Mouse (Mus musculus) kidney, adult 2 months (tissue): ENCODE results near the gene B430305J03Rik. TPM values are rescaled to one million over a fixed set of nuclear protein-coding genes. Genes with fewer than 3 reads are reported as not detected.

Experiments used
- DNase-seq: peaks from one replicate; pipeline ENCODE4 v3.0.0; 2021
- H3K27ac ChIP-seq: fragments of 200-500 bp; 2 replicates; pipeline ENCODE4 v1.5.1; 2012; ENCODE audit warnings: low read depth, low read length, control low read depth, inconsistent platforms; ENCODE audit not compliant: insufficient read depth
- H3K27me3 ChIP-seq: fragments of 200-500 bp; replicated peaks from 2 replicates; pipeline ENCODE4 v1.6.1; 2012; ENCODE audit warnings: mild to moderate bottlenecking, moderate library complexity, low read length, inconsistent platforms; ENCODE audit not compliant: control insufficient read depth, insufficient read depth
- H3K36me3 ChIP-seq: fragments of 200-500 bp; 2 replicates; pipeline ENCODE4 v1.6.1; 2012; ENCODE audit warnings: mild to moderate bottlenecking, moderate library complexity, low read length, inconsistent platforms; ENCODE audit not compliant: control insufficient read depth, insufficient read depth
- H3K4me1 ChIP-seq: fragments of 200-500 bp; 2 replicates; pipeline ENCODE4 v1.6.1; 2011; ENCODE audit warnings: low read length; ENCODE audit not compliant: control insufficient read depth, insufficient read depth
- H3K4me3 ChIP-seq: fragments of 200-500 bp; 2 replicates; pipeline ENCODE4 v1.5.1; 2011; ENCODE audit warnings: mild to moderate bottlenecking, low read depth, low read length, control low read depth; ENCODE audit not compliant: insufficient read depth
- CTCF ChIP-seq: fragments of 200-500 bp; conservative IDR thresholded peaks from 2 replicates; pipeline ENCODE4 v1.5.1; 2011; ENCODE audit warnings: low read depth, mild to moderate bottlenecking, control low read depth, low read length, moderate library complexity, mixed read lengths; ENCODE audit not compliant: insufficient read depth, insufficient read length
- POLR2A ChIP-seq: fragments of 200-500 bp; IDR thresholded peaks from one replicate; pipeline ENCODE4 v1.6.1; 2011; ENCODE audit warnings: low read depth, low read length, control low read depth
- WGBS: fragments of 180-500 bp; shearing (Covaris S2); methylation state at CpG from one replicate; pipeline ENCODE4 v1.1.7; 2018; 5-methylcytosine and 5-hydroxymethylcytosine counted together
- polyA plus RNA-seq: library from polyadenylated mRNA; depleted of rRNA; stranded (reverse); fragments of >200 nt; gene quantifications from 2 replicates; pipeline ENCODE4 v1.2.3, GENCODE M21; 2012

The B430305J03Rik gene
- polyA plus RNA-seq, 1 experiment = 0.09 TPM

DNA sequence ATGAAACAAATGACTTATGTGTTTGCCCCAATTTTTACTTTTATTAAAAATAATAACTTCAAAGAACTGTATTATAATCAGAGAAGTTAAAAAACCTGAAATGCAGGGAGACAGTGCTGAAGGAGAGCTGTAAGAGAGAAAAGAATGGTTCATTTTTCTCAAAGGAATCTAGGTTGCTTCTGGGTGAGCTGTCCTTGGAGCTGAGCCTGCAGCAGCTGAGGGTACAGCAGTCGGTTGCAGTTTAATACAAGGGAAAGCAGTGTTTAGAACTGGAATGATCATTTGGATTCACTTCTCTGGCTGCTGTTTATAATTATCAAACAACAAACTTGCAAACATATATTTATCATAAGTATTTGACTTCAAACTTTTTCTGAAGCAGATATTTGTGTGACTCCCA is 16.3 kb downstream of the B430305J03Rik start:
- no peak overlapping the region for H3K4me3 ChIP-seq
- no peaks in the 10 kb centered on the region for H3K27me3 ChIP-seq
- no peaks in the 10 kb centered on the region for H3K36me3 ChIP-seq
- no peak overlapping the region for H3K27ac ChIP-seq
- no peaks in the 10 kb centered on the region for H3K4me1 ChIP-seq
- WGBS = 73% methylated on average over 1 of the region's 1 CpGs
- TF ChIP-seq CTCF (no peak), POLR2A (no peak)
- DNase-seq = no peak

GRCm38 (mm10) chr3:61348036-61348614 is 17.6 kb downstream of the B430305J03Rik start:
- TF ChIP-seq POLR2A (no peak), CTCF (no peak)
- no peaks in the 10 kb centered on the region for H3K36me3 ChIP-seq
- no peaks in the 10 kb centered on the region for H3K27me3 ChIP-seq
- no peak for DNase-seq
- H3K4me1 ChIP-seq = no peaks in the 10 kb centered on the region
- WGBS = 75% methylated on average over 4 of the region's 4 CpGs
- H3K27ac ChIP-seq = no peak overlapping the region
- no peak overlapping the region for H3K4me3 ChIP-seq

- 43% methylated on average over 1 of the region's 1 CpGs for WGBS
- no peak for DNase-seq
- no peak for TF ChIP-seq POLR2A
- TF ChIP-seq CTCF = no peak
- Histone ChIP-seq H3K4me1 (no peaks in the 10 kb centered on the region), H3K4me3 (no peak overlapping the region), H3K36me3 (no peaks in the 10 kb centered on the region), H3K27me3 (no peaks in the 10 kb centered on the region), H3K27ac (no peak overlapping the region)
Observed at GRCm38 (mm10) chr3:61345636-61346035, 20.1 kb downstream of the B430305J03Rik start.

DNA sequence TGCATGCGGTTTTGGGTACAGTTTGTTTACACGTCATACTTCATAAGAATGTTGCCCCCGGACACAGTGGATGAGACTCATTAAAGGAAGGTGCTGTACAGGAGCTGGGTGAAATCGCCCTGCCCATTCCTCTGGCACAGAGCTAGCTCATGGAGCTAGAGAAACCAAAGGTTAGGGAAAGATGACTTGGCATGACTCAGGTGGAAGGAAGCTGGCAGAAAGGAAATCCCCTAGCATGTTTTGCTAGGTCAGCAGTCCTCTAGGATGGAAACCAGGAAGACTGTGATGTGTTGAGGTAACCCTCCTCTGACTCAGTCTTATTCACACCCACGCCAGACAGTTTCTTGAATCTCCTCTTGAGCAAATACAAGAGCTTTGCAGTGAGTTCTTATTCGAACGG is 21.7 kb downstream of the B430305J03Rik start:
- TF ChIP-seq CTCF (no peak), POLR2A (no peak)

GRCm38 (mm10) chr3:61340321-61340720 is 25.4 kb downstream of the B430305J03Rik start:
- Histone ChIP-seq H3K36me3 (no peaks in the 10 kb centered on the region), H3K27me3 (no peaks in the 10 kb centered on the region), H3K27ac (no peak overlapping the region), H3K4me1 (no peaks in the 10 kb centered on the region), H3K4me3 (no peak overlapping the region)
- DNase-seq = peak; percentile 79
- 54% methylated on average over 5 of the region's 5 CpGs for WGBS
- no peak for TF ChIP-seq CTCF
- TF ChIP-seq POLR2A = no peak

More for the DNA sequence above, 21.7 kb downstream of the B430305J03Rik start:
- no peaks in the 10 kb centered on the region for H3K4me1 ChIP-seq
- WGBS = 67% methylated on average over 7 of the region's 7 CpGs
- no peaks in the 10 kb centered on the region for H3K36me3 ChIP-seq
- no peak overlapping the region for H3K4me3 ChIP-seq
- peak; percentile 11 for DNase-seq
- no peaks in the 10 kb centered on the region for H3K27me3 ChIP-seq
- H3K27ac ChIP-seq = no peak overlapping the region

DNA sequence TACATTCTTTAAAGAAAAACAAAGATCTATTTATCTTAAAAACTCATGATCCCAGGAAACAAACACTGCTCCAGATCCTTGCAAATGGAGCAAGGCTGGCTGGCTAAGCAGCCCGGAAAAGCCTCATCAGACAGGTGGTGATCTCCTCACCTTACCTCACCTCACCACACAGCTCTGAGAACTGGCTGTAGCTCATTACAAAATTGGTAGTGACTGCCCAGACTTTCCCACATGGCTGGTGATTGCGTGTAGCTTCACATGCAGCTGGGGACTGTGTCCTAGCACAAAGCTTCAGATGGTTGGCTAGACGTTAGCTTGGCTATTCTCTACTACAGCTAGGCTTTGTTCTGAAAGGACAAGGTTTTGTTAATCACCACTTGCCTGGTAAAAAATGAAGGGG is 28.5 kb downstream of the B430305J03Rik start:
- 74% methylated on average over 3 of the region's 3 CpGs for WGBS
- Histone ChIP-seq H3K36me3 (no peaks in the 10 kb centered on the region), H3K27ac (no peak overlapping the region), H3K4me1 (no peaks in the 10 kb centered on the region), H3K4me3 (no peak overlapping the region), H3K27me3 (no peaks in the 10 kb centered on the region)
- DNase-seq = no peak
- TF ChIP-seq POLR2A (no peak), CTCF (no peak)

GRCm38 (mm10) chr3:61336205-61336604 is 29.5 kb downstream of the B430305J03Rik start:
- Histone ChIP-seq H3K27ac (no peak overlapping the region), H3K4me3 (no peak overlapping the region), H3K36me3 (no peaks in the 10 kb centered on the region), H3K27me3 (no peaks in the 10 kb centered on the region), H3K4me1 (no peaks in the 10 kb centered on the region)
- peak; percentile 50 for DNase-seq
- WGBS = 57% methylated on average over 2 of the region's 2 CpGs
- TF ChIP-seq POLR2A (no peak), CTCF (no peak)

DNA sequence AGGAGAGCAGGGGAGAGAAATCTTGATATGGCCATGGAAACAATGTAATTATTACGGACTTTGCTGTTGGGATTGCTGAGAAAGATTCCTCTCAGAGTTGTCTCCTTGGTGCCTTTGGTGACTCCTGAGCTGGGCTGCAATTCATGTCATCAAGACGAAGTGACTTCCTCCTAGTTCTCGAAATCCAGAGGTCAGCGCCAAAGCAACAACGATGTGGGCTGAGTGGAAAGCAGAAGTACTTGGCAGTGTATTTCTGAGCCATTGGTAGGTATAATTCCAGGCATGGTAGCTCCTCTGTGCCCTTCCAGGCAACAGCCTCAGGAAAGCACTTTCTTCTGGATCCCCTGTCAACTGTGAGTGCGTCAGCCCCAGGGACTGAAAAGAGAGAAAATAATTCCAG is 44.1 kb downstream of the B430305J03Rik start:
- Histone ChIP-seq H3K36me3 (no peaks in the 10 kb centered on the region), H3K27me3 (no peaks in the 10 kb centered on the region), H3K4me1 (no peaks in the 10 kb centered on the region), H3K4me3 (no peak overlapping the region), H3K27ac (no peak overlapping the region)
- no peak for TF ChIP-seq CTCF
- WGBS = 84% methylated on average over 6 of the region's 6 CpGs
- DNase-seq = no peak
